Mouse (Mus musculus): ENCODE measurements around the gene Ank3.

Ank3 gene

GRCm38 (mm10) chr10:69828770-69829169, 430.2 kb downstream of the Ank3 start:
- DNase-seq (ENCODE audit: low read depth, low spot score), result no peak

- DNase-seq (ENCODE audit: low read depth, low spot score), result no peak
Measured at GRCm38 (mm10) chr10:69829236-69829635, 430.7 kb downstream of the Ank3 start.

- DNase-seq (ENCODE audit: low read depth, low spot score), result no peak
Measured at GRCm38 (mm10) chr10:69831568-69831967, 433.0 kb downstream of the Ank3 start.

GRCm38 (mm10) chr10:69832241-69832640, 433.7 kb downstream of the Ank3 start:
- no peak for DNase-seq (ENCODE audit: low read depth, low spot score)

GRCm38 (mm10) chr10:69832822-69833221, 434.2 kb downstream of the Ank3 start:
- DNase-seq (ENCODE audit: low read depth, low spot score), result no peak

- no peak for DNase-seq (ENCODE audit: low read depth, low spot score)
Measured at GRCm38 (mm10) chr10:69834700-69835099, 436.1 kb downstream of the Ank3 start.

GRCm38 (mm10) chr10:69845749-69846148, 447.2 kb downstream of the Ank3 start:
- DNase-seq (ENCODE audit: low read depth, low spot score), result no peak

- DNase-seq (ENCODE audit: low read depth, low spot score), result no peak
Measured at GRCm38 (mm10) chr10:69852366-69853091, 454.0 kb downstream of the Ank3 start.

- no peak for DNase-seq (ENCODE audit: low read depth, low spot score)
Measured at GRCm38 (mm10) chr10:69854587-69855185, 456.1 kb downstream of the Ank3 start.

- no peak for DNase-seq (ENCODE audit: low read depth, low spot score)
Measured at GRCm38 (mm10) chr10:69858011-69858410, 459.4 kb downstream of the Ank3 start.

- DNase-seq (ENCODE audit: low read depth, low spot score), result no peak
Measured at GRCm38 (mm10) chr10:69858897-69859605, 460.5 kb downstream of the Ank3 start.

- DNase-seq (ENCODE audit: low read depth, low spot score), result no peak
Measured at GRCm38 (mm10) chr10:69859848-69860479, 461.4 kb downstream of the Ank3 start.

GRCm38 (mm10) chr10:69862829-69863228, 464.3 kb downstream of the Ank3 start:
- no peak for DNase-seq (ENCODE audit: low read depth, low spot score)

- peak; percentile 12 for DNase-seq (ENCODE audit: low read depth, low spot score)
Measured at GRCm38 (mm10) chr10:69870348-69870747, 471.8 kb downstream of the Ank3 start.

- no peak for DNase-seq (ENCODE audit: low read depth, low spot score)
Measured at GRCm38 (mm10) chr10:69870947-69871346, 472.4 kb downstream of the Ank3 start.

GRCm38 (mm10) chr10:69872182-69872741, 473.7 kb downstream of the Ank3 start:
- DNase-seq (ENCODE audit: low read depth, low spot score), result no peak

- no peak for DNase-seq (ENCODE audit: low read depth, low spot score)
Measured at GRCm38 (mm10) chr10:69872892-69873291, 474.3 kb downstream of the Ank3 start.

GRCm38 (mm10) chr10:69874806-69875205, 476.2 kb downstream of the Ank3 start:
- no peak for DNase-seq (ENCODE audit: low read depth, low spot score)

- no peak for DNase-seq (ENCODE audit: low read depth, low spot score)
Measured at GRCm38 (mm10) chr10:69883935-69884680, 485.5 kb downstream of the Ank3 start.

- DNase-seq (ENCODE audit: low read depth, low spot score), result no peak
Measured at GRCm38 (mm10) chr10:69888399-69888798, 489.8 kb downstream of the Ank3 start.

GRCm38 (mm10) chr10:69889779-69890178, 491.2 kb downstream of the Ank3 start:
- DNase-seq (ENCODE audit: low read depth, low spot score), result no peak

Data from CD4-positive helper T cell, adult 2 months (primary cell).